Mouse (Mus musculus) hindbrain, embryonic 14.5 days (tissue): Measurements from ENCODE around the gene Pdlim4. TPM values are rescaled to one million over a fixed set of nuclear protein-coding genes. Genes with fewer than 3 reads are reported as not detected.

ENCODE experiments used
- ATAC-seq: fragments of 200-750 bp; cut with Nextera tagmentation; 2 replicates; pipeline ENCODE4 v1.8.0; 2017; ENCODE audit warnings: moderate number of reproducible peaks, mild to moderate bottlenecking, moderate TSS enrichment, moderate library complexity; ENCODE audit not compliant: low FRiP score
- DNase-seq: peaks from one replicate; pipeline ENCODE4 v3.0.0-alpha.2; 2015; ENCODE audit warnings: low spot score
- H3K27ac ChIP-seq: fragments of 300-500 bp; sonication (generic); 2 replicates; pipeline ENCODE4 v1.5.1; 2014; ENCODE audit warnings: mild to moderate bottlenecking, moderate library complexity
- H3K27me3 ChIP-seq: fragments of 300-500 bp; sonication (generic); 2 replicates; pipeline ENCODE4 v1.6.1; 2014; ENCODE audit warnings: mild to moderate bottlenecking, low read length, mixed read lengths; ENCODE audit not compliant: control insufficient read depth, insufficient read depth
- H3K36me3 ChIP-seq: fragments of 300-500 bp; sonication (generic); replicated peaks from 2 replicates; pipeline ENCODE4 v1.6.1; 2014; ENCODE audit not compliant: control insufficient read depth, insufficient read depth
- H3K4me1 ChIP-seq: fragments of 300-500 bp; sonication (generic); replicated peaks from 2 replicates; pipeline ENCODE4 v1.6.1; 2014; ENCODE audit warnings: antibody characterized with exemption, low read length, mixed read lengths; ENCODE audit not compliant: control insufficient read depth, insufficient read depth
- H3K4me2 ChIP-seq: fragments of 300-500 bp; sonication (generic); replicated peaks from 2 replicates; pipeline ENCODE4 v1.6.1; 2014; ENCODE audit warnings: mild to moderate bottlenecking, moderate library complexity
- H3K4me3 ChIP-seq: fragments of 300-500 bp; sonication (generic); replicated peaks from 2 replicates; pipeline ENCODE4 v1.5.1; 2014; ENCODE audit warnings: mild to moderate bottlenecking, low read length
- H3K9ac ChIP-seq: fragments of 300-500 bp; sonication (generic); 2 replicates; pipeline ENCODE4 v1.6.1; 2014
- H3K9me3 ChIP-seq: fragments of 300-500 bp; sonication (generic); 2 replicates; pipeline ENCODE4 v1.6.1; 2016; ENCODE audit warnings: low read length; ENCODE audit not compliant: control insufficient read depth
- WGBS: fragments of 180-500 bp; shearing (Covaris S2); extraction: QIAGEN DNeasy Blood & Tissue Kit; methylation state at CpG from one replicate; pipeline ENCODE4 v1.1.7; 2014; 5-methylcytosine and 5-hydroxymethylcytosine counted together
- polyA plus RNA-seq: library from polyadenylated mRNA; unstranded; fragments of >200 nt; fragmentation: Nextera tagmentation; extraction: Ambion mirVana; gene quantifications from 2 replicates; pipeline ENCODE4 v1.2.1, GENCODE M21; 2014

Pdlim4 gene
- polyA plus RNA-seq, 1 experiment from 2014 or later = 30.0 TPM

GRCm38 (mm10) chr11:54028997-54029396, 39.8 kb downstream of the Pdlim4 start:
- peaks cover 16% of the 10 kb centered on the region; the same call in 1 of the 2 replicates for H3K27me3 ChIP-seq
- DNase-seq (no peak), ATAC-seq (no peak)
- H3K4me2 ChIP-seq = peak overlapping the region; percentile 99
- H3K9me3 ChIP-seq = no peaks in the 10 kb centered on the region
- H3K27ac ChIP-seq = no peak overlapping the region
- H3K36me3 ChIP-seq = no peaks in the 10 kb centered on the region
- H3K4me3 ChIP-seq = peak overlapping the region; percentile 55; the same call in 1 of the 2 replicates
- WGBS = 75% methylated on average over 4 of the region's 4 CpGs
- H3K4me1 ChIP-seq = peaks cover 6% of the 10 kb centered on the region; the same call in 1 of the 2 replicates
- H3K9ac ChIP-seq = peak overlapping the region; percentile 75; the same call in 1 of the 2 replicates

GRCm38 (mm10) chr11:54028044-54028951, 40.5 kb downstream of the Pdlim4 start, which contains the start of gene Slc22a4:
TSS of gene Slc22a4 (minus strand) at chr11:54028090.
- no peak within 1 kb of the TSS for H3K27ac ChIP-seq
- ATAC-seq = peak; percentile 78; the same call in 1 of the 2 replicates
- peaks cover 6% of the 10 kb centered on the region; the same call in 1 of the 2 replicates for H3K4me1 ChIP-seq
- peak within 1 kb of the TSS; percentile 55 for H3K4me3 ChIP-seq
- H3K4me2 ChIP-seq = peak within 1 kb of the TSS; percentile 99
- peak; percentile 58 for DNase-seq
- no peaks in the 10 kb centered on the region for H3K36me3 ChIP-seq
- H3K9ac ChIP-seq = peak within 1 kb of the TSS; percentile 75
- 3% methylated on average over 61 of the region's 61 CpGs for WGBS
- H3K27me3 ChIP-seq = peaks cover 16% of the 10 kb centered on the region; the same call in 1 of the 2 replicates
- H3K9me3 ChIP-seq = no peaks in the 10 kb centered on the region

GRCm38 (mm10) chr11:54027131-54028043, 41.4 kb downstream of the Pdlim4 start:
- Histone ChIP-seq H3K27ac (no peak overlapping the region), H3K36me3 (no peaks in the 10 kb centered on the region), H3K9me3 (no peaks in the 10 kb centered on the region), H3K4me3 (peak overlapping the region; percentile 55), H3K27me3 (peaks cover 16% of the 10 kb centered on the region; the same call in 1 of the 2 replicates), H3K9ac (peak overlapping the region; percentile 75), H3K4me1 (peaks cover 6% of the 10 kb centered on the region; the same call in 1 of the 2 replicates), H3K4me2 (peak overlapping the region; percentile 99)
- DNase-seq (peak; percentile 33), ATAC-seq (0 out of 2 replicates have a peak, but pooled peaks have one; percentile 17)
- WGBS = 15% methylated on average over 31 of the region's 31 CpGs

- no peak overlapping the region for H3K4me3 ChIP-seq
- H3K36me3 ChIP-seq = no peaks in the 10 kb centered on the region
- ATAC-seq (no peak), DNase-seq (no peak)
- 0 out of 2 replicates have a peak overlapping the region, but pooled peaks have one; percentile 99 for H3K4me2 ChIP-seq
- WGBS = 90% methylated on average over 1 of the region's 1 CpGs
- H3K9ac ChIP-seq = no peak overlapping the region
- no peak overlapping the region for H3K27ac ChIP-seq
- H3K4me1 ChIP-seq = peaks cover 6% of the 10 kb centered on the region; the same call in 1 of the 2 replicates
- no peaks in the 10 kb centered on the region for H3K9me3 ChIP-seq
- peaks cover 16% of the 10 kb centered on the region; the same call in 1 of the 2 replicates for H3K27me3 ChIP-seq
Measured at GRCm38 (mm10) chr11:54026491-54027041, 42.2 kb downstream of the Pdlim4 start.

GRCm38 (mm10) chr11:54021396-54022093, 47.3 kb downstream of the Pdlim4 start:
- H3K27me3 ChIP-seq = 0 out of 2 replicates have a peak, but pooled peaks cover 2% of the 10 kb centered on the region
- ATAC-seq = no peak
- 81% methylated on average over 5 of the region's 5 CpGs for WGBS
- no peak overlapping the region for H3K9ac ChIP-seq
- H3K27ac ChIP-seq = no peak overlapping the region
- DNase-seq = no peak
- H3K4me1 ChIP-seq = no peaks in the 10 kb centered on the region
- no peak overlapping the region for H3K4me2 ChIP-seq
- H3K36me3 ChIP-seq = no peaks in the 10 kb centered on the region
- H3K4me3 ChIP-seq = no peak overlapping the region
- no peaks in the 10 kb centered on the region for H3K9me3 ChIP-seq

GRCm38 (mm10) chr11:54018893-54019732, 49.7 kb downstream of the Pdlim4 start:
- WGBS = 83% methylated on average over 3 of the region's 3 CpGs
- H3K4me1 ChIP-seq = no peaks in the 10 kb centered on the region
- no peak overlapping the region for H3K4me2 ChIP-seq
- ATAC-seq (no peak), DNase-seq (no peak)
- H3K4me3 ChIP-seq = no peak overlapping the region
- no peaks in the 10 kb centered on the region for H3K9me3 ChIP-seq
- no peak overlapping the region for H3K27ac ChIP-seq
- no peaks in the 10 kb centered on the region for H3K27me3 ChIP-seq
- no peak overlapping the region for H3K9ac ChIP-seq
- H3K36me3 ChIP-seq = no peaks in the 10 kb centered on the region

- WGBS = 86% methylated on average over 4 of the region's 4 CpGs
- DNase-seq (no peak), ATAC-seq (no peak)
- Histone ChIP-seq H3K36me3 (no peaks in the 10 kb centered on the region), H3K27ac (no peak overlapping the region), H3K9me3 (no peaks in the 10 kb centered on the region), H3K9ac (no peak overlapping the region), H3K27me3 (no peaks in the 10 kb centered on the region), H3K4me3 (no peak overlapping the region), H3K4me1 (no peaks in the 10 kb centered on the region), H3K4me2 (no peak overlapping the region)
Measured at GRCm38 (mm10) chr11:54017596-54017995, 51.2 kb downstream of the Pdlim4 start.

GRCm38 (mm10) chr11:54016051-54016450, 52.8 kb downstream of the Pdlim4 start:
- Histone ChIP-seq H3K36me3 (no peaks in the 10 kb centered on the region), H3K4me3 (no peak overlapping the region), H3K27ac (no peak overlapping the region), H3K9ac (no peak overlapping the region), H3K27me3 (no peaks in the 10 kb centered on the region), H3K9me3 (no peaks in the 10 kb centered on the region), H3K4me1 (no peaks in the 10 kb centered on the region), H3K4me2 (no peak overlapping the region)
- WGBS = 71% methylated on average over 8 of the region's 8 CpGs
- DNase-seq (no peak), ATAC-seq (no peak)
